ENCODE assay signal across 40 mouse cellular contexts in genomic region chr19:53331882-53332500, GRCm38 (mm10). TPM values are rescaled to one million over a fixed set of nuclear protein-coding genes. Genes with fewer than 3 reads are reported as not detected.
A peak's percentile ranks its signal among the peaks of the same experiment; 100 is the strongest.
DNase-seq lines count a peak whose midpoint lies in the region; ATAC-seq and TF ChIP-seq lines count a peak whose summit lies in the region.
"Had no signal": no experiment of that assay in that cellular context is flagged by ENCODE, and none has a peak within 500 bp of the region (broad histone marks: within the 10 kb centered on the region; RNA-seq: fewer than 3 reads in every experiment).

No protein-coding gene starts in this region.

- 82% methylated on average over 21 of the region's 21 CpGs for WGBS in kidney, postnatal 0 days
- WGBS in liver, postnatal 0 days (ENCODE audit: insufficient replicate concordance), result 70% methylated on average over 21 of the region's 21 CpGs
- 93% methylated on average over 21 of the region's 21 CpGs for WGBS in forebrain, embryonic 16.5 days
- 90% methylated on average over 21 of the region's 21 CpGs for WGBS in hindbrain, embryonic 14.5 days

- H3K27me3 ChIP-seq in kidney, postnatal 0 days (ENCODE audit: insufficient read depth, low read length), result no peaks in the 10 kb centered on the region
- H3K27me3 ChIP-seq in MEL (ENCODE audit: control insufficient read depth in 1 of 2, insufficient read depth in 2 of 2, low read length in 2 of 2), result no peaks in the 10 kb centered on the region
- H3K27me3 ChIP-seq in liver, postnatal 0 days (ENCODE audit: insufficient read depth, low read length), result no peaks in the 10 kb centered on the region
- no peaks in the 10 kb centered on the region for H3K27me3 ChIP-seq in forebrain, embryonic 16.5 days (replicated peaks; ENCODE audit: control insufficient read depth, insufficient read depth, low read length)
- no peaks in the 10 kb centered on the region for H3K27me3 ChIP-seq in hindbrain, embryonic 14.5 days (ENCODE audit: control insufficient read depth, insufficient read depth, low read length)
- H3K27me3 ChIP-seq: CH12.LX; embryonic facial prominence, embryonic 12.5 days; heart, embryonic 12.5 days; hindbrain, embryonic 15.5 days; neural tube, embryonic 15.5 days; Patski; stomach, embryonic 15.5 days had no signal

- TF ChIP-seq CTCF in kidney, postnatal 0 days (IDR thresholded peaks at IDR 0.05; ENCODE audit: low read depth), result no peak
- TF ChIP-seq CTCF in MEL (IDR thresholded peaks at IDR 0.05 in 2 of 3, conservative IDR thresholded peaks at IDR 0.05 in 1 of 3; ENCODE audit: control insufficient read depth in 1 of 3, insufficient read depth in 1 of 3, low read depth in 2 of 3, low read length in 3 of 3, poor library complexity in 1 of 3, severe bottlenecking in 1 of 3), result no peak
- TF ChIP-seq CTCF in liver, postnatal 0 days (IDR thresholded peaks at IDR 0.05; ENCODE audit: low read depth), result no peak

- TF ChIP-seq EP300 in MEL (IDR thresholded peaks at IDR 0.05; ENCODE audit: low read depth in 1 of 2, low read length in 2 of 2), result peak; percentile 73 to 79
- no peak for TF ChIP-seq EP300 in liver, postnatal 0 days (IDR thresholded peaks at IDR 0.05; ENCODE audit: low read depth)

- 0 out of 2 replicates have a peak, but pooled peaks cover 6% of the 10 kb centered on the region for H3K36me3 ChIP-seq in kidney, postnatal 0 days (ENCODE audit: insufficient read depth, low read length)
- peaks cover 14 to 30% of the 10 kb centered on the region in 2 experiments for H3K36me3 ChIP-seq in MEL (ENCODE audit: control insufficient read depth in 1 of 2, insufficient read depth in 2 of 2, low read length in 2 of 2)
- peaks cover 20% of the 10 kb centered on the region for H3K36me3 ChIP-seq in liver, postnatal 0 days (replicated peaks; ENCODE audit: insufficient read depth, low read length)
- peaks cover 6% of the 10 kb centered on the region for H3K36me3 ChIP-seq in forebrain, embryonic 16.5 days (ENCODE audit: control insufficient read depth, insufficient read depth)
- H3K36me3 ChIP-seq in hindbrain, embryonic 14.5 days (replicated peaks; ENCODE audit: control insufficient read depth, insufficient read depth), result peaks cover 8% of the 10 kb centered on the region

- TF ChIP-seq RAD21 in MEL (IDR thresholded peaks at IDR 0.05; ENCODE audit: low read depth, low read length), result no peak; the same call in 1 of the 2 replicates

- peaks cover 9% of the 10 kb centered on the region; the same call in 1 of the 2 replicates for H3K4me1 ChIP-seq in kidney, postnatal 0 days (replicated peaks; ENCODE audit: insufficient read depth, low read length)
- peaks cover 3 to 13% of the 10 kb centered on the region in 2 experiments for H3K4me1 ChIP-seq in MEL (ENCODE audit: control insufficient read depth in 1 of 2, insufficient read depth in 2 of 2, low read length in 2 of 2)
- peaks cover 21% of the 10 kb centered on the region for H3K4me1 ChIP-seq in liver, postnatal 0 days (ENCODE audit: insufficient read depth)
- H3K4me1 ChIP-seq in forebrain, embryonic 16.5 days (replicated peaks; ENCODE audit: control insufficient read depth, insufficient read depth, low read length), result peaks cover 12% of the 10 kb centered on the region
- 0 out of 2 replicates have a peak, but pooled peaks cover 7% of the 10 kb centered on the region for H3K4me1 ChIP-seq in hindbrain, embryonic 14.5 days (replicated peaks; ENCODE audit: control insufficient read depth, insufficient read depth, low read length)

- 0 out of 2 replicates have a peak overlapping the region, but pooled peaks have one; percentile 31 for H3K27ac ChIP-seq in kidney, postnatal 0 days
- H3K27ac ChIP-seq in MEL (ENCODE audit: control insufficient read depth, low read depth, low read length), result peak overlapping the region; percentile 81
- H3K27ac ChIP-seq in liver, postnatal 0 days (ENCODE audit: low read depth), result peak overlapping the region; percentile 45; the same call in 1 of the 2 replicates
- H3K27ac ChIP-seq in forebrain, embryonic 16.5 days (ENCODE audit: low read length), result no peak overlapping the region
- no peak overlapping the region for H3K27ac ChIP-seq in hindbrain, embryonic 14.5 days
- H3K27ac ChIP-seq: embryonic facial prominence, embryonic 12.5 days; heart, adult 2 months; hindbrain, embryonic 15.5 days; neural tube, embryonic 15.5 days; stomach, embryonic 15.5 days had no signal

- no peak for ATAC-seq in kidney, postnatal 0 days (replicated peaks; ENCODE audit: low FRiP score, low read depth)
- ATAC-seq in granulocyte monocyte progenitor cell, adult 5-6 weeks (replicated peaks; ENCODE audit: poor library complexity, severe bottlenecking), result peak; percentile 28
- no peak for ATAC-seq in liver, postnatal 0 days
- ATAC-seq in forebrain, embryonic 16.5 days, result no peak
- ATAC-seq in hindbrain, embryonic 14.5 days (ENCODE audit: low FRiP score), result no peak
- ATAC-seq: forebrain, embryonic 14.5 days; inflammation-experienced regulatory T-cells, adult 6 months; Patski had no signal

- peaks cover 7% of the 10 kb centered on the region for H3K79me2 ChIP-seq in MEL (ENCODE audit: control insufficient read depth, insufficient read depth, low read length, poor library complexity)

- H3K9ac ChIP-seq in kidney, postnatal 0 days (ENCODE audit: low read depth, low read length), result no peak overlapping the region
- H3K9ac ChIP-seq in MEL (ENCODE audit: control insufficient read depth, low read depth, low read length, poor library complexity, severe bottlenecking), result peak overlapping the region; percentile 51
- no peak overlapping the region for H3K9ac ChIP-seq in liver, postnatal 0 days (replicated peaks)
- no peak overlapping the region for H3K9ac ChIP-seq in forebrain, embryonic 16.5 days (replicated peaks; ENCODE audit: low read depth, low read length)
- H3K9ac ChIP-seq in hindbrain, embryonic 14.5 days, result no peak overlapping the region
- H3K9ac ChIP-seq: embryonic facial prominence, embryonic 12.5 days; heart, embryonic 12.5 days; hindbrain, embryonic 15.5 days; neural tube, embryonic 15.5 days; stomach, embryonic 15.5 days had no signal

- peak in 1 of 2 experiments; percentile 55; a peak in 2 of 4 replicates for TF ChIP-seq POLR2A in MEL (IDR thresholded peaks at IDR 0.05; ENCODE audit: control insufficient read depth in 1 of 2, insufficient read depth in 1 of 2, low read depth in 1 of 2, low read length in 2 of 2, poor library complexity in 1 of 2)

- H3K4me3 ChIP-seq in kidney, postnatal 0 days (replicated peaks; ENCODE audit: low read depth, low read length), result no peak overlapping the region
- H3K4me3 ChIP-seq in MEL (ENCODE audit: control insufficient read depth in 1 of 2, insufficient read depth in 1 of 2, low read depth in 2 of 2, low read length in 2 of 2), result peak overlapping the region; percentile 5 to 34; a peak in 3 of 4 replicates
- H3K4me3 ChIP-seq in liver, postnatal 0 days (ENCODE audit: low read depth, low read length), result no peak overlapping the region
- H3K4me3 ChIP-seq in forebrain, embryonic 16.5 days (replicated peaks; ENCODE audit: low read length), result no peak overlapping the region
- H3K4me3 ChIP-seq in hindbrain, embryonic 14.5 days (replicated peaks; ENCODE audit: low read length), result no peak overlapping the region
- H3K4me3 ChIP-seq: embryonic facial prominence, embryonic 12.5 days; heart, adult 2 months; heart, embryonic 12.5 days; neural tube, embryonic 15.5 days; stomach, embryonic 15.5 days had no signal

- no peaks in the 10 kb centered on the region for H3K9me3 ChIP-seq in kidney, postnatal 0 days (replicated peaks; ENCODE audit: low read length)
- no peaks in the 10 kb centered on the region for H3K9me3 ChIP-seq in MEL (replicated peaks; ENCODE audit: insufficient read depth, low read length)
- H3K9me3 ChIP-seq in liver, postnatal 0 days (ENCODE audit: low read length), result no peaks in the 10 kb centered on the region
- H3K9me3 ChIP-seq in forebrain, embryonic 16.5 days (ENCODE audit: control insufficient read depth, low read length), result no peaks in the 10 kb centered on the region
- H3K9me3 ChIP-seq in hindbrain, embryonic 14.5 days (ENCODE audit: control insufficient read depth, low read length), result no peaks in the 10 kb centered on the region
- H3K9me3 ChIP-seq: embryonic facial prominence, embryonic 12.5 days; heart, embryonic 12.5 days; hindbrain, embryonic 15.5 days; neural tube, embryonic 15.5 days; stomach, embryonic 15.5 days had no signal

- no peak for DNase-seq in kidney, postnatal 0 days (ENCODE audit: low spot score)
- no peak for DNase-seq in kidney, adult 11 months
- peak; percentile 81 for DNase-seq in MEL (ENCODE audit: low read depth, low spot score)
- DNase-seq in liver, postnatal 0 days, result no peak
- DNase-seq in thymus, postnatal 0 days (ENCODE audit: low spot score), result no peak
- no peak for DNase-seq in hindbrain, embryonic 14.5 days (ENCODE audit: low spot score)
- DNase-seq: adrenal gland, postnatal 14 days; cerebellum, adult 11 months; cerebellum, adult 9-10 months; cerebellum, postnatal 36 days; embryo, embryonic 11 days; gastrocnemius, postnatal 25 days; heart, adult 2 months; layer of hippocampus, adult 9-11 months; lung, adult 2 months; lung, postnatal 14 days; midbrain, embryonic 14.5 days; right cerebral cortex, postnatal 14 days; thymus, postnatal 14 days had no signal

- no peak overlapping the region for H3K4me2 ChIP-seq in kidney, postnatal 0 days (ENCODE audit: low read length)
- H3K4me2 ChIP-seq in liver, postnatal 0 days (ENCODE audit: low read depth, low read length), result no peak overlapping the region
- H3K4me2 ChIP-seq in forebrain, embryonic 16.5 days (ENCODE audit: low read length), result no peak overlapping the region
- H3K4me2 ChIP-seq in hindbrain, embryonic 14.5 days (replicated peaks), result no peak overlapping the region
- H3K4me2 ChIP-seq: embryonic facial prominence, embryonic 12.5 days; heart, embryonic 12.5 days; hindbrain, embryonic 15.5 days; neural tube, embryonic 15.5 days; stomach, embryonic 15.5 days had no signal

RNA-seq across cellular contexts. Expression of gene Mxi1, which starts 21.7 kb away (rescaled TPM):
- 51.9 and 55.0 TPM in 2 replicates for polyA plus RNA-seq in kidney, postnatal 0 days (2015; fragmentation: Nextera tagmentation; extraction: Ambion mirVana)
- 29.0 and 29.8 TPM in 2 replicates for total RNA-seq in MEL (2012; rRNA removed)
- 10 to 100 TPM in 1 of 2 experiments, not detected in 1; 60.9 TPM for polyA plus RNA-seq in MEL (2012; ENCODE audit: insufficient read depth in 1 of 2, insufficient read length in 2 of 2, low read depth in 1 of 2, low replicate concordance in 2 of 2, missing spikeins in 1 of 2)
- 19.6 and 28.2 TPM in 2 replicates for total RNA-seq in granulocyte monocyte progenitor cell, adult 5-6 weeks (2014; fragmentation: Nextera tagmentation)
- total RNA-seq in granulocyte monocyte progenitor cell, adult 5-6 weeks (2017), result 50.7 and 54.9 TPM in 2 replicates
- 24.4 and 24.5 TPM in 2 replicates for polyA plus RNA-seq in liver, postnatal 0 days (2015; fragmentation: Nextera tagmentation; extraction: Ambion mirVana)
- 46.7 and 61.4 TPM in 2 replicates for polyA plus RNA-seq in forebrain, embryonic 16.5 days (2015; fragmentation: Nextera tagmentation; extraction: Ambion mirVana)
- 40.5 and 45.0 TPM in 2 replicates for polyA plus RNA-seq in thymus, postnatal 0 days (2015; fragmentation: Nextera tagmentation; extraction: Ambion mirVana)
- 50.4 and 51.1 TPM in 2 replicates for polyA plus RNA-seq in hindbrain, embryonic 14.5 days (2014; fragmentation: Nextera tagmentation; extraction: Ambion mirVana)

RNA-seq across cellular contexts. Expression of gene Gm10197, which starts 39.6 kb away (rescaled TPM):
- not detected in 2 replicates for polyA plus RNA-seq in kidney, postnatal 0 days (2015; fragmentation: Nextera tagmentation; extraction: Ambion mirVana)
- total RNA-seq in MEL (2012; rRNA removed), result 4.8 and 5.4 TPM in 2 replicates
- 10 to 100 TPM in 1 of 2 experiments, not detected in 1; 53.0 TPM for polyA plus RNA-seq in MEL (2012; ENCODE audit: insufficient read depth in 1 of 2, insufficient read length in 2 of 2, low read depth in 1 of 2, low replicate concordance in 2 of 2, missing spikeins in 1 of 2)
- total RNA-seq in granulocyte monocyte progenitor cell, adult 5-6 weeks (2014; fragmentation: Nextera tagmentation), result not detected in 2 replicates
- total RNA-seq in granulocyte monocyte progenitor cell, adult 5-6 weeks (2017), result not detected in 2 replicates
- polyA plus RNA-seq in liver, postnatal 0 days (2015; fragmentation: Nextera tagmentation; extraction: Ambion mirVana), result not detected in 2 replicates
- not detected in 2 replicates for polyA plus RNA-seq in forebrain, embryonic 16.5 days (2015; fragmentation: Nextera tagmentation; extraction: Ambion mirVana)
- polyA plus RNA-seq in thymus, postnatal 0 days (2015; fragmentation: Nextera tagmentation; extraction: Ambion mirVana), result 2.1 and 2.5 TPM in 2 replicates
- 3.9 TPM in 1 of 2 replicates, not detected in the other for polyA plus RNA-seq in hindbrain, embryonic 14.5 days (2014; fragmentation: Nextera tagmentation; extraction: Ambion mirVana)
- total RNA-seq: adrenal gland, postnatal 14 days; ES-E14; gastrocnemius, adult 18-20 months; gastrocnemius, postnatal 25 days; heart, adult 2 months; hematopoietic stem cell, adult 5-6 weeks; left cerebral cortex, postnatal 14 days had no signal
- polyA plus RNA-seq: C2C12; embryonic facial prominence, embryonic 12.5 days; frontal cortex, adult 2 months; heart, adult 2 months; heart, embryonic 12.5 days; heart, postnatal 0 days; hindbrain, embryonic 15.5 days; inflammation-experienced regulatory T-cells, adult 6 months; limb, embryonic 11.5 days; lung, adult 2 months; neural tube, embryonic 15.5 days; small intestine, adult 2 months; urinary bladder, adult 2 months had no signal

RNA-seq across cellular contexts. Expression of gene Smndc1, which starts 58.4 kb away (rescaled TPM):
- 47.2 and 47.6 TPM in 2 replicates for polyA plus RNA-seq in kidney, postnatal 0 days (2015; fragmentation: Nextera tagmentation; extraction: Ambion mirVana)
- 27.5 and 29.3 TPM in 2 replicates for total RNA-seq in MEL (2012; rRNA removed)
- polyA plus RNA-seq in MEL (2012; ENCODE audit: insufficient read depth in 1 of 2, insufficient read length in 2 of 2, low read depth in 1 of 2, low replicate concordance in 2 of 2, missing spikeins in 1 of 2), result 100 to 1,000 TPM; 114 to 166 TPM
- 47.7 and 54.6 TPM in 2 replicates for total RNA-seq in granulocyte monocyte progenitor cell, adult 5-6 weeks (2014; fragmentation: Nextera tagmentation)
- total RNA-seq in granulocyte monocyte progenitor cell, adult 5-6 weeks (2017), result 31.1 and 33.4 TPM in 2 replicates
- polyA plus RNA-seq in liver, postnatal 0 days (2015; fragmentation: Nextera tagmentation; extraction: Ambion mirVana), result 18.9 and 21.7 TPM in 2 replicates
- 33.2 and 39.6 TPM in 2 replicates for polyA plus RNA-seq in forebrain, embryonic 16.5 days (2015; fragmentation: Nextera tagmentation; extraction: Ambion mirVana)
- polyA plus RNA-seq in thymus, postnatal 0 days (2015; fragmentation: Nextera tagmentation; extraction: Ambion mirVana), result 56.4 and 66.0 TPM in 2 replicates
- 35.3 and 35.6 TPM in 2 replicates for polyA plus RNA-seq in hindbrain, embryonic 14.5 days (2014; fragmentation: Nextera tagmentation; extraction: Ambion mirVana)

Comparison
In these comparisons a context has a peak if more than half of its experiments do, and no peak if none do; other contexts are left out.
1. H3K27ac ChIP-seq: peak in kidney, postnatal 0 days (single experiment), MEL (single experiment) and liver, postnatal 0 days (single experiment); none in forebrain, embryonic 16.5 days (single experiment) and hindbrain, embryonic 14.5 days (single experiment).
2. H3K4me3 ChIP-seq: peak in MEL (2 of 2); none in kidney, postnatal 0 days (single experiment), liver, postnatal 0 days (single experiment), forebrain, embryonic 16.5 days (single experiment) and hindbrain, embryonic 14.5 days (single experiment).